Mouse (Mus musculus) embryonic facial prominence, embryonic 11.5 days (tissue): ENCODE results near the gene Dus2. TPM values are rescaled to one million over a fixed set of nuclear protein-coding genes. Genes with fewer than 3 reads are reported as not detected.

ENCODE experiments used
- ATAC-seq: fragments of 200-750 bp; cut with Nextera tagmentation; replicated peaks from 2 replicates; pipeline ENCODE4 v1.8.0; 2017; ENCODE audit warnings: low read depth; ENCODE audit not compliant: insufficient number of reproducible peaks, low FRiP score, low TSS enrichment
- DNase-seq: peaks from one replicate; pipeline ENCODE4 v3.0.0-alpha.2; 2015; ENCODE audit warnings: low spot score
- H3K27ac ChIP-seq: fragments of 300-500 bp; sonication (generic); replicated peaks from 2 replicates; pipeline ENCODE4 v1.5.1; 2014; ENCODE audit warnings: mild to moderate bottlenecking, low read depth, low read length, control low read depth
- H3K27me3 ChIP-seq: fragments of 300-500 bp; sonication (generic); 2 replicates; pipeline ENCODE4 v1.6.1; 2014; ENCODE audit warnings: mild to moderate bottlenecking, low read length, moderate library complexity, mixed read lengths; ENCODE audit not compliant: control insufficient read depth, insufficient read depth
- H3K36me3 ChIP-seq: fragments of 300-500 bp; sonication (generic); replicated peaks from 2 replicates; pipeline ENCODE4 v1.6.1; 2014; ENCODE audit warnings: low read depth, mild to moderate bottlenecking, low read length, moderate library complexity, mixed read lengths; ENCODE audit not compliant: control insufficient read depth, insufficient read depth
- H3K4me1 ChIP-seq: fragments of 300-500 bp; sonication (generic); 2 replicates; pipeline ENCODE4 v1.6.1; 2014; ENCODE audit warnings: low read length, mixed read lengths; ENCODE audit not compliant: control insufficient read depth, insufficient read depth
- H3K4me2 ChIP-seq: fragments of 300-500 bp; sonication (generic); 2 replicates; pipeline ENCODE4 v1.6.1; 2014; ENCODE audit warnings: low read depth, mild to moderate bottlenecking, control low read depth, low read length, moderate library complexity
- H3K4me3 ChIP-seq: fragments of 300-500 bp; sonication (generic); 2 replicates; pipeline ENCODE4 v1.5.1; 2014; ENCODE audit warnings: low read depth, low read length, control low read depth
- H3K9ac ChIP-seq: fragments of 300-500 bp; sonication (generic); replicated peaks from 2 replicates; pipeline ENCODE4 v1.6.1; 2014; ENCODE audit warnings: mild to moderate bottlenecking, control low read depth, low read length
- H3K9me3 ChIP-seq: fragments of 300-500 bp; sonication (generic); replicated peaks from 2 replicates; pipeline ENCODE4 v1.6.1; 2016; ENCODE audit warnings: mild to moderate bottlenecking, low read length, inconsistent platforms, mixed read lengths; ENCODE audit not compliant: control insufficient read depth
- whole genome bisulfite sequencing: fragments of 180-500 bp; shearing (Covaris S2); extraction: QIAGEN DNeasy Blood & Tissue Kit; methylation state at CpG from one replicate; pipeline ENCODE4 v1.1.7; 2014; 5-methylcytosine and 5-hydroxymethylcytosine counted together
- microRNA-seq: library from miRNA; unstranded; fragments of <30 nt; microRNA quantifications from one replicate; pipeline ENCODE4, GENCODE M21; 2016; ENCODE audit warnings: borderline number of aligned reads
- polyA plus RNA-seq: library from polyadenylated mRNA; unstranded; fragments of >200 nt; fragmentation: Nextera tagmentation; extraction: Ambion mirVana; gene quantifications from 2 replicates; pipeline ENCODE4 v1.2.1, GENCODE M21; 2014

The Dus2 gene
- polyA plus RNA-seq, 1 experiment from 2014 or later, result 17.0 TPM

GRCm38 (mm10) chr8:106074659-106075058 is 83.5 kb downstream of the Dus2 start:
- 85% methylated on average over 1 of the region's 1 CpGs for WGBS
- no peak for ATAC-seq

GRCm38 (mm10) chr8:106075161-106075862 is 84.2 kb downstream of the Dus2 start:
- Histone ChIP-seq H3K36me3 (no peaks in the 10 kb centered on the region), H3K9me3 (no peaks in the 10 kb centered on the region), H3K4me3 (no peak overlapping the region), H3K9ac (no peak overlapping the region), H3K27me3 (no peaks in the 10 kb centered on the region), H3K27ac (no peak overlapping the region), H3K4me2 (no peak overlapping the region), H3K4me1 (no peaks in the 10 kb centered on the region)
- ATAC-seq (no peak), DNase-seq (no peak)
- WGBS, result 87% methylated on average over 9 of the region's 9 CpGs

More at GRCm38 (mm10) chr8:106074659-106075058, 83.5 kb downstream of the Dus2 start:
- no peak for DNase-seq
- Histone ChIP-seq H3K4me2 (no peak overlapping the region), H3K36me3 (no peaks in the 10 kb centered on the region), H3K9me3 (no peaks in the 10 kb centered on the region), H3K27ac (no peak overlapping the region), H3K4me1 (no peaks in the 10 kb centered on the region), H3K4me3 (no peak overlapping the region), H3K9ac (no peak overlapping the region), H3K27me3 (no peaks in the 10 kb centered on the region)

- Histone ChIP-seq H3K4me1 (no peaks in the 10 kb centered on the region), H3K4me2 (no peak overlapping the region), H3K27me3 (no peaks in the 10 kb centered on the region), H3K36me3 (no peaks in the 10 kb centered on the region), H3K9ac (no peak overlapping the region), H3K27ac (no peak overlapping the region), H3K9me3 (no peaks in the 10 kb centered on the region), H3K4me3 (no peak overlapping the region)
- no peak for ATAC-seq
- WGBS, result 94% methylated on average over 5 of the region's 5 CpGs
- DNase-seq, result no peak
Measured at GRCm38 (mm10) chr8:106075863-106076174, 84.7 kb downstream of the Dus2 start.

- Histone ChIP-seq H3K27ac (no peak overlapping the region), H3K9me3 (no peaks in the 10 kb centered on the region), H3K9ac (no peak overlapping the region), H3K4me3 (no peak overlapping the region), H3K36me3 (no peaks in the 10 kb centered on the region), H3K4me1 (no peaks in the 10 kb centered on the region), H3K4me2 (no peak overlapping the region), H3K27me3 (no peaks in the 10 kb centered on the region)
- ATAC-seq (no peak), DNase-seq (peak; percentile 47)
- 77% methylated on average over 5 of the region's 5 CpGs for WGBS
Measured at GRCm38 (mm10) chr8:106076612-106077011, 85.5 kb downstream of the Dus2 start.

- Histone ChIP-seq H3K4me3 (no peak overlapping the region), H3K27me3 (no peaks in the 10 kb centered on the region), H3K4me2 (no peak overlapping the region), H3K9me3 (no peaks in the 10 kb centered on the region), H3K9ac (no peak overlapping the region), H3K27ac (no peak overlapping the region), H3K36me3 (no peaks in the 10 kb centered on the region), H3K4me1 (no peaks in the 10 kb centered on the region)
- DNase-seq (no peak), ATAC-seq (no peak)
- WGBS, result 97% methylated on average over 1 of the region's 1 CpGs
Measured at GRCm38 (mm10) chr8:106077452-106078067, 86.4 kb downstream of the Dus2 start.

GRCm38 (mm10) chr8:106102321-106102720 is 111.2 kb downstream of the Dus2 start:
- no peaks in the 10 kb centered on the region for H3K36me3 ChIP-seq
- no peak for ATAC-seq
- no peaks in the 10 kb centered on the region for H3K4me1 ChIP-seq

More at GRCm38 (mm10) chr8:106102321-106102720, 111.2 kb downstream of the Dus2 start:
- no peaks in the 10 kb centered on the region for H3K27me3 ChIP-seq
- no peak overlapping the region for H3K4me2 ChIP-seq
- no peak for DNase-seq
- no peak overlapping the region for H3K27ac ChIP-seq
- H3K9me3 ChIP-seq, result no peaks in the 10 kb centered on the region
- WGBS, result 93% methylated on average over 4 of the region's 4 CpGs
- no peak overlapping the region for H3K9ac ChIP-seq
- no peak overlapping the region for H3K4me3 ChIP-seq

Small RNA genes within 50 kb of the gene (microRNA-seq; reads per million reads assigned to microRNA genes)
- gene Mir7074, result not detected

Other genes with a start within 250 kb of the Dus2 start
- 24.5 and 26.6 TPM in 2 replicates for gene Gfod2, start 232.7 kb upstream of the Dus2 start, polyA plus RNA-seq
- 11.2 and 13.0 TPM in 2 replicates for gene Ranbp10, start 164.0 kb upstream of the Dus2 start, polyA plus RNA-seq
- gene Tsnaxip1, start 163.6 kb upstream of the Dus2 start, polyA plus RNA-seq, result 0.27 TPM in 1 of 2 replicates, not detected in the other
- 50.8 and 53.1 TPM in 2 replicates for gene Cenpt, start 138.1 kb upstream of the Dus2 start, polyA plus RNA-seq
- 67.7 and 72.4 TPM in 2 replicates for gene Thap11, start 136.2 kb upstream of the Dus2 start, polyA plus RNA-seq
- gene Nutf2, start 130.8 kb upstream of the Dus2 start, polyA plus RNA-seq, result 262 and 323 TPM in 2 replicates
- gene Edc4, start 110.5 kb upstream of the Dus2 start, polyA plus RNA-seq, result 31.8 and 35.4 TPM in 2 replicates
- gene Nrn1l, start 97.8 kb upstream of the Dus2 start, polyA plus RNA-seq, result 0.38 and 0.52 TPM in 2 replicates
- 16.8 and 23.1 TPM in 2 replicates for gene Pskh1, start 90.9 kb upstream of the Dus2 start, polyA plus RNA-seq
- gene Ctrl, start 57.5 kb upstream of the Dus2 start, polyA plus RNA-seq, result 0.58 and 0.59 TPM in 2 replicates
- gene Psmb10, start 52.9 kb upstream of the Dus2 start, polyA plus RNA-seq, result 23.1 and 24.1 TPM in 2 replicates
- gene Lcat, start 48.0 kb upstream of the Dus2 start, polyA plus RNA-seq, result 0.84 and 1.1 TPM in 2 replicates
- 16.8 and 19.0 TPM in 2 replicates for gene Slc12a4, start 25.2 kb upstream of the Dus2 start, polyA plus RNA-seq
- gene Dpep3, start 11.9 kb upstream of the Dus2 start, polyA plus RNA-seq, result not detected in 2 replicates
- not detected in 2 replicates for gene Dpep2nb, start 14.6 kb downstream of the Dus2 start, polyA plus RNA-seq
- gene Ddx28, start 20.5 kb downstream of the Dus2 start, polyA plus RNA-seq, result 18.7 and 20.5 TPM in 2 replicates
- 5.1 and 5.4 TPM in 2 replicates for gene Nfatc3, start 67.5 kb downstream of the Dus2 start, polyA plus RNA-seq
- gene Esrp2, start 145.6 kb downstream of the Dus2 start, polyA plus RNA-seq, result 4.1 and 6.7 TPM in 2 replicates
- gene Pla2g15, start 159.1 kb downstream of the Dus2 start, polyA plus RNA-seq, result 6.6 and 8.7 TPM in 2 replicates
- 82.4 and 90.9 TPM in 2 replicates for gene Slc7a6, start 177.5 kb downstream of the Dus2 start, polyA plus RNA-seq
- gene Slc7a6os, start 219.6 kb downstream of the Dus2 start, polyA plus RNA-seq, result 43.8 and 46.7 TPM in 2 replicates
- 62.6 and 62.7 TPM in 2 replicates for gene Prmt7, start 219.6 kb downstream of the Dus2 start, polyA plus RNA-seq